Mouse (Mus musculus) kidney, postnatal 36 days (tissue): ENCODE measurements around the gene Ceacam2.
"Not testable (repeated sequence)": the region's sequence is repeated elsewhere in the genome, so short reads cannot be mapped to it uniquely, and the experiment has no call there.

Experiments used
- DNase-seq, 2 experiments: peaks; one replicate each; pipeline ENCODE4 v3.0.0; 2021 to 2022; ENCODE audit warnings: mixed read lengths in 2 of 2

Ceacam2 gene

GRCm38 (mm10) chr7:25539376-25539907 lies at the start of gene Ceacam2:
Ceacam2 (minus strand) TSS chr7:25539857.
- not testable (repeated sequence) for DNase-seq

GRCm38 (mm10) chr7:25585351-25586204 lies 45.9 kb upstream of the Ceacam2 start:
- no peak for DNase-seq

GRCm38 (mm10) chr7:25584651-25585050 lies 45.0 kb upstream of the Ceacam2 start:
- DNase-seq, result no peak

- DNase-seq, result no peak
Measured at GRCm38 (mm10) chr7:25582301-25582810, 42.7 kb upstream of the Ceacam2 start.

GRCm38 (mm10) chr7:25579441-25579840 lies 39.8 kb upstream of the Ceacam2 start:
- DNase-seq, result no peak

- DNase-seq, result peak in 1 of 2 experiments; percentile 57
Measured at GRCm38 (mm10) chr7:25576793-25577437, 37.3 kb upstream of the Ceacam2 start.

GRCm38 (mm10) chr7:25576308-25576707 lies 36.7 kb upstream of the Ceacam2 start:
- DNase-seq, result not testable (repeated sequence)

GRCm38 (mm10) chr7:25575870-25576269 lies 36.2 kb upstream of the Ceacam2 start:
- DNase-seq, result no peak

GRCm38 (mm10) chr7:25575105-25575504 lies 35.4 kb upstream of the Ceacam2 start:
- peak; percentile 81 to 83 for DNase-seq

GRCm38 (mm10) chr7:25573806-25574205 lies 34.1 kb upstream of the Ceacam2 start:
- DNase-seq, result peak in 1 of 2 experiments; percentile 30

- peak; percentile 53 to 78 for DNase-seq
Measured at GRCm38 (mm10) chr7:25568721-25569120, 29.1 kb upstream of the Ceacam2 start.

GRCm38 (mm10) chr7:25541464-25541863 lies 1.8 kb upstream of the Ceacam2 start:
- peak; percentile 30 to 52 for DNase-seq

- DNase-seq, result not testable (repeated sequence)
Measured at GRCm38 (mm10) chr7:25539954-25540353, 297 bp upstream of the Ceacam2 start.

- no peak for DNase-seq
Measured at GRCm38 (mm10) chr7:25530837-25531236, 8.8 kb downstream of the Ceacam2 start.

GRCm38 (mm10) chr7:25516070-25516777 lies 23.4 kb downstream of the Ceacam2 start:
- DNase-seq, result peak in 1 of 2 experiments; percentile 35

GRCm38 (mm10) chr7:25515667-25516066 lies 24.0 kb downstream of the Ceacam2 start:
- DNase-seq, result not testable (repeated sequence)

- no peak for DNase-seq
Measured at GRCm38 (mm10) chr7:25509925-25510324, 29.7 kb downstream of the Ceacam2 start.

GRCm38 (mm10) chr7:25494649-25495048 lies 45.0 kb downstream of the Ceacam2 start:
- DNase-seq, result peak in 1 of 2 experiments; percentile 21

- peak in 1 of 2 experiments; percentile 14 for DNase-seq
Measured at GRCm38 (mm10) chr7:25490698-25491097, 49.0 kb downstream of the Ceacam2 start.

- DNase-seq, result peak; percentile 30 to 50
Measured at GRCm38 (mm10) chr7:25489382-25489781, 50.3 kb downstream of the Ceacam2 start.

- DNase-seq, result peak; percentile 78 to 79
Measured at GRCm38 (mm10) chr7:25486186-25486585, 53.5 kb downstream of the Ceacam2 start.

- DNase-seq, result no peak
Measured at GRCm38 (mm10) chr7:25485061-25485460, 54.6 kb downstream of the Ceacam2 start.
